8 mouse cellular contexts compared by ENCODE assay signal in genomic region chr3:98428449-98428775, GRCm38 (mm10). TPM values are rescaled to one million over a fixed set of nuclear protein-coding genes. Genes with fewer than 3 reads are reported as not detected.
DNase-seq lines count a peak whose midpoint lies in the region; ATAC-seq and TF ChIP-seq lines count a peak whose summit lies in the region.

No protein-coding gene starts in this region.

- H3K9me3 ChIP-seq in limb, embryonic 12.5 days, result no peaks in the 10 kb centered on the region
- H3K9me3 ChIP-seq in stomach, embryonic 15.5 days, result no peaks in the 10 kb centered on the region

- under 1% methylated on average over 17 of the region's 17 CpGs for WGBS in spleen, adult 2 months
- 3% methylated on average over 17 of the region's 17 CpGs for WGBS in limb, embryonic 12.5 days
- 20% methylated on average over 17 of the region's 17 CpGs for WGBS in stomach, embryonic 15.5 days

- peak overlapping the region; percentile 98 for H3K4me2 ChIP-seq in limb, embryonic 12.5 days
- H3K4me2 ChIP-seq in stomach, embryonic 15.5 days, result peak overlapping the region; percentile 99

- peak; percentile 4 for DNase-seq in adrenal gland, postnatal 25 days
- no peak for DNase-seq in adrenal gland, adult (ENCODE audit: inconsistent age in 2 of 2, low spot score in 1 of 2)
- no peak for DNase-seq in spleen, adult 2 months (ENCODE audit: low read depth in 1 of 2, low spot score in 2 of 2)
- no peak for DNase-seq in spleen, postnatal 4 days (ENCODE audit: low spot score in 2 of 2)
- DNase-seq in gastrocnemius, postnatal 10 days, result no peak
- DNase-seq in layer of hippocampus, adult 9-10 months (ENCODE audit: low spot score), result no peak

- no peak overlapping the region for H3K27ac ChIP-seq in spleen, adult 2 months (ENCODE audit: insufficient read depth, low read length)
- H3K27ac ChIP-seq in limb, embryonic 12.5 days, result no peak overlapping the region
- H3K27ac ChIP-seq in stomach, embryonic 15.5 days, result no peak overlapping the region

- H3K27me3 ChIP-seq in spleen, adult 2 months (ENCODE audit: control insufficient read depth, insufficient read depth, low read length), result peaks cover 9% of the 10 kb centered on the region
- peaks cover 41% of the 10 kb centered on the region for H3K27me3 ChIP-seq in limb, embryonic 12.5 days
- peaks cover 16% of the 10 kb centered on the region for H3K27me3 ChIP-seq in stomach, embryonic 15.5 days (replicated peaks)

- no peak for TF ChIP-seq POLR2A in spleen, adult 2 months (IDR thresholded peaks at IDR 0.05; ENCODE audit: low read depth, low read length)

- peak overlapping the region; percentile 81 for H3K4me3 ChIP-seq in spleen, adult 2 months (ENCODE audit: extremely low read depth, insufficient read depth, insufficient read length)
- peak overlapping the region; percentile 61 for H3K4me3 ChIP-seq in limb, embryonic 12.5 days (replicated peaks)
- peak overlapping the region; percentile 58 for H3K4me3 ChIP-seq in stomach, embryonic 15.5 days (replicated peaks)

- no peak for TF ChIP-seq CTCF in spleen, adult 2 months (IDR thresholded peaks at IDR 0.05; ENCODE audit: extremely low read depth, insufficient read depth, insufficient read length, insufficient replicate concordance)

- no peaks in the 10 kb centered on the region for H3K36me3 ChIP-seq in spleen, adult 2 months (ENCODE audit: control insufficient read depth, insufficient read depth, low read length)
- peaks cover 4% of the 10 kb centered on the region; the same call in 1 of the 2 replicates for H3K36me3 ChIP-seq in limb, embryonic 12.5 days
- H3K36me3 ChIP-seq in stomach, embryonic 15.5 days, result no peaks in the 10 kb centered on the region

- peaks cover 15% of the 10 kb centered on the region for H3K4me1 ChIP-seq in spleen, adult 2 months (ENCODE audit: control insufficient read depth, insufficient read depth, insufficient read length)
- peaks cover 16% of the 10 kb centered on the region for H3K4me1 ChIP-seq in limb, embryonic 12.5 days (replicated peaks)
- H3K4me1 ChIP-seq in stomach, embryonic 15.5 days, result peaks cover 14% of the 10 kb centered on the region

- ATAC-seq in limb, embryonic 12.5 days (ENCODE audit: insufficient number of reproducible peaks, insufficient read depth, low FRiP score, low TSS enrichment, low read depth), result no peak
- ATAC-seq in stomach, embryonic 15.5 days (ENCODE audit: insufficient read depth, low FRiP score, low read depth), result 0 out of 2 replicates have a peak, but pooled peaks have one; percentile 16

- H3K9ac ChIP-seq in limb, embryonic 12.5 days (replicated peaks), result 0 out of 2 replicates have a peak overlapping the region, but pooled peaks have one; percentile 52
- H3K9ac ChIP-seq in stomach, embryonic 15.5 days, result 0 out of 2 replicates have a peak overlapping the region, but pooled peaks have one; percentile 12

RNA-seq across cellular contexts. Expression of gene Gm4450, which starts 28.5 kb away (rescaled TPM):
- not detected in 2 replicates for total RNA-seq in adrenal gland, postnatal 25 days (2021)
- 0.18 TPM in 1 of 2 replicates, not detected in the other for polyA plus RNA-seq in spleen, adult 2 months (2012; rRNA removed)
- polyA plus RNA-seq in limb, embryonic 12.5 days (2016; fragmentation: Nextera tagmentation; extraction: Ambion mirVana), result 0.13 TPM in 1 of 2 replicates, not detected in the other
- not detected in 2 replicates for polyA plus RNA-seq in stomach, embryonic 15.5 days (2015; fragmentation: Nextera tagmentation; extraction: Ambion mirVana)
- total RNA-seq in gastrocnemius, postnatal 10 days (2021), result not detected

RNA-seq across cellular contexts. Expression of gene Zfp697, which starts 46.2 kb away (rescaled TPM):
- 6.1 and 6.2 TPM in 2 replicates for total RNA-seq in adrenal gland, postnatal 25 days (2021)
- polyA plus RNA-seq in spleen, adult 2 months (2012; rRNA removed), result 0.68 and 0.96 TPM in 2 replicates
- polyA plus RNA-seq in limb, embryonic 12.5 days (2016; fragmentation: Nextera tagmentation; extraction: Ambion mirVana), result 8.9 and 9.6 TPM in 2 replicates
- polyA plus RNA-seq in stomach, embryonic 15.5 days (2015; fragmentation: Nextera tagmentation; extraction: Ambion mirVana), result 5.8 and 6.1 TPM in 2 replicates
- 1 to 10 TPM; 1.8 to 2.7 TPM for total RNA-seq in gastrocnemius, postnatal 10 days (2021)
